In genomic region chr8:10999538-10999937, GRCm38 (mm10) we compare ENCODE assay signal across 10 mouse cellular contexts. TPM values are rescaled to one million over a fixed set of nuclear protein-coding genes. Genes with fewer than 3 reads are reported as not detected.
DNase-seq lines count a peak whose midpoint lies in the region; ATAC-seq lines count a peak whose summit lies in the region.
"Had no signal": no experiment of that assay in that cellular context is flagged by ENCODE, and none has a peak within 500 bp of the region (broad histone marks: within the 10 kb centered on the region; RNA-seq: fewer than 3 reads in every experiment).

No protein-coding gene starts in this region.

- H3K36me3 ChIP-seq in heart, embryonic 11.5 days (ENCODE audit: control insufficient read depth, insufficient read depth, low read length), result 0 out of 2 replicates have a peak, but pooled peaks cover 5% of the 10 kb centered on the region
- H3K36me3 ChIP-seq in megakaryocyte, embryonic 14.5 days (replicated peaks; ENCODE audit: low read length), result peaks cover 100% of the 10 kb centered on the region
- H3K36me3 ChIP-seq in limb, embryonic 13.5 days, result peaks cover 39% of the 10 kb centered on the region
- no peaks in the 10 kb centered on the region for H3K36me3 ChIP-seq in neural tube, embryonic 15.5 days

- DNase-seq in heart, adult 9 months (ENCODE audit: low spot score in 2 of 2), result no peak
- DNase-seq in frontal cortex, postnatal 10 days (ENCODE audit: low spot score in 2 of 2), result no peak
- no peak for DNase-seq in testis, postnatal 14 days (ENCODE audit: low spot score)
- DNase-seq: kidney, adult 9 months; lung, embryonic 14.5 days had no signal

- ATAC-seq in heart, embryonic 11.5 days (replicated peaks; ENCODE audit: insufficient number of reproducible peaks, low FRiP score, low TSS enrichment), result no peak
- ATAC-seq in megakaryocyte, adult 5-6 weeks (ENCODE audit: poor library complexity, severe bottlenecking), result no peak
- ATAC-seq in limb, embryonic 13.5 days (ENCODE audit: low FRiP score, low read depth), result no peak
- no peak for ATAC-seq in neural tube, embryonic 15.5 days (ENCODE audit: low FRiP score)

- WGBS in heart, embryonic 11.5 days (ENCODE audit: insufficient replicate concordance), result 84% methylated on average over 4 of the region's 4 CpGs
- WGBS in limb, embryonic 13.5 days, result 64% methylated on average over 4 of the region's 4 CpGs
- 61% methylated on average over 4 of the region's 4 CpGs for WGBS in neural tube, embryonic 15.5 days

- peak overlapping the region; percentile 97; the same call in 1 of the 2 replicates for H3K4me2 ChIP-seq in heart, embryonic 11.5 days
- H3K4me2 ChIP-seq in limb, embryonic 13.5 days (replicated peaks), result peak overlapping the region; percentile 98
- H3K4me2 ChIP-seq in neural tube, embryonic 15.5 days, result peak overlapping the region; percentile 93

- no peaks in the 10 kb centered on the region for H3K27me3 ChIP-seq in heart, embryonic 11.5 days (ENCODE audit: control insufficient read depth, insufficient read depth, low read length)
- no peaks in the 10 kb centered on the region for H3K27me3 ChIP-seq in megakaryocyte, embryonic 14.5 days (replicated peaks)
- no peaks in the 10 kb centered on the region for H3K27me3 ChIP-seq in limb, embryonic 13.5 days
- no peaks in the 10 kb centered on the region for H3K27me3 ChIP-seq in neural tube, embryonic 15.5 days (replicated peaks)

- peaks cover 85% of the 10 kb centered on the region for H3K4me1 ChIP-seq in heart, embryonic 11.5 days (ENCODE audit: control insufficient read depth, insufficient read depth, low read length)
- peaks cover 82% of the 10 kb centered on the region for H3K4me1 ChIP-seq in megakaryocyte, embryonic 14.5 days
- peaks cover 82% of the 10 kb centered on the region for H3K4me1 ChIP-seq in limb, embryonic 13.5 days
- peaks cover 67% of the 10 kb centered on the region for H3K4me1 ChIP-seq in neural tube, embryonic 15.5 days

- H3K27ac ChIP-seq in heart, embryonic 11.5 days (ENCODE audit: low read depth, low read length), result no peak overlapping the region
- H3K27ac ChIP-seq in limb, embryonic 13.5 days, result no peak overlapping the region
- no peak overlapping the region for H3K27ac ChIP-seq in neural tube, embryonic 15.5 days (replicated peaks)

- no peaks in the 10 kb centered on the region for H3K9me3 ChIP-seq in heart, embryonic 11.5 days (replicated peaks; ENCODE audit: control insufficient read depth, low read length)
- H3K9me3 ChIP-seq in megakaryocyte, embryonic 14.5 days, result no peaks in the 10 kb centered on the region
- no peaks in the 10 kb centered on the region for H3K9me3 ChIP-seq in limb, embryonic 13.5 days
- no peaks in the 10 kb centered on the region for H3K9me3 ChIP-seq in neural tube, embryonic 15.5 days (replicated peaks)

- no peak overlapping the region for H3K4me3 ChIP-seq in heart, embryonic 11.5 days (ENCODE audit: low read depth, low read length)
- peak overlapping the region; percentile 100 for H3K4me3 ChIP-seq in megakaryocyte, embryonic 14.5 days (replicated peaks)
- H3K4me3 ChIP-seq in limb, embryonic 13.5 days, result peak overlapping the region; percentile 86
- no peak overlapping the region for H3K4me3 ChIP-seq in neural tube, embryonic 15.5 days (replicated peaks)

- no peak overlapping the region for H3K9ac ChIP-seq in heart, embryonic 11.5 days (ENCODE audit: low read depth, low read length)
- 0 out of 2 replicates have a peak overlapping the region, but pooled peaks have one; percentile 4 for H3K9ac ChIP-seq in limb, embryonic 13.5 days
- H3K9ac ChIP-seq in neural tube, embryonic 15.5 days (replicated peaks), result no peak overlapping the region

RNA-seq across cellular contexts. Expression of gene Irs2, which starts 8.7 kb away (rescaled TPM):
- polyA plus RNA-seq in heart, embryonic 11.5 days (2014; fragmentation: Nextera tagmentation; extraction: Ambion mirVana), result 4.4 and 5.0 TPM in 2 replicates
- 77.5 and 176 TPM in 2 replicates for polyA plus RNA-seq in megakaryocyte, embryonic 14.5 days (2012; ENCODE audit: insufficient read depth, low replicate concordance)
- total RNA-seq in megakaryocyte, adult 5-6 weeks (2015), result 12.3 and 12.5 TPM in 2 replicates
- total RNA-seq in megakaryocyte, adult 5-6 weeks (2017), result 7.6 and 10.9 TPM in 2 replicates
- polyA plus RNA-seq in limb, embryonic 13.5 days (2015; fragmentation: Nextera tagmentation; extraction: Ambion mirVana), result 7.9 and 8.6 TPM in 2 replicates
- 5.2 and 5.7 TPM in 2 replicates for polyA plus RNA-seq in neural tube, embryonic 15.5 days (2015; fragmentation: Nextera tagmentation; extraction: Ambion mirVana)

Comparison
In these comparisons a context has a peak if more than half of its experiments do, and no peak if none do; other contexts are left out.
1. H3K4me3 ChIP-seq: peak in megakaryocyte, embryonic 14.5 days (single experiment) and limb, embryonic 13.5 days (single experiment); none in heart, embryonic 11.5 days (single experiment) and neural tube, embryonic 15.5 days (single experiment).
2. Peak in every context shown above with its lines, with median percentiles within 50 percentile points of each other: H3K4me2 ChIP-seq.